Mouse (Mus musculus): ENCODE data around the gene Mycbp. TPM values are rescaled to one million over a fixed set of nuclear protein-coding genes. Genes with fewer than 3 reads are reported as not detected.

Mycbp gene
- polyA plus RNA-seq, 1 experiment from 2014 or later, result 80.6 TPM

GRCm38 (mm10) chr4:123903432-123903831, 1.2 kb upstream of the Mycbp start:
- Histone ChIP-seq H3K9me3 (ENCODE audit: control insufficient read depth, low read length) (no peaks in the 10 kb centered on the region), H3K4me1 (replicated peaks; ENCODE audit: control insufficient read depth, insufficient read depth, low read length) (peaks cover 11% of the 10 kb centered on the region), H3K4me3 (ENCODE audit: low read length) (no peak overlapping the region), H3K9ac (ENCODE audit: low read length) (no peak overlapping the region), H3K27me3 (ENCODE audit: control insufficient read depth, insufficient read depth, low read depth, low read length) (no peaks in the 10 kb centered on the region), H3K36me3 (ENCODE audit: control insufficient read depth, insufficient read depth, low read length) (0 out of 2 replicates have a peak, but pooled peaks cover 2% of the 10 kb centered on the region), H3K27ac (ENCODE audit: low read length) (no peak overlapping the region), H3K4me2 (ENCODE audit: low read depth, low read length) (no peak overlapping the region)
- ATAC-seq (ENCODE audit: low read depth), result no peak
- 82% methylated on average over 3 of the region's 3 CpGs for WGBS

GRCm38 (mm10) chr4:123905126-123905668, 565 bp downstream of the Mycbp start:
- no peaks in the 10 kb centered on the region for H3K9me3 ChIP-seq (ENCODE audit: control insufficient read depth, low read length)
- no peaks in the 10 kb centered on the region for H3K27me3 ChIP-seq (ENCODE audit: control insufficient read depth, insufficient read depth, low read depth, low read length)
- peak overlapping the region; percentile 85 for H3K9ac ChIP-seq (ENCODE audit: low read length)
- H3K4me2 ChIP-seq (ENCODE audit: low read depth, low read length), result peak overlapping the region; percentile 84
- H3K36me3 ChIP-seq (ENCODE audit: control insufficient read depth, insufficient read depth, low read length), result peaks cover 5% of the 10 kb centered on the region; the same call in 1 of the 2 replicates
- H3K4me3 ChIP-seq (ENCODE audit: low read length), result peak overlapping the region; percentile 83
- ATAC-seq (ENCODE audit: low read depth), result peak; percentile 41; the same call in 1 of the 2 replicates
- peak overlapping the region; percentile 81 for H3K27ac ChIP-seq (ENCODE audit: low read length)
- WGBS, result under 1% methylated on average over 37 of the region's 53 CpGs
- H3K4me1 ChIP-seq (replicated peaks; ENCODE audit: control insufficient read depth, insufficient read depth, low read length), result peaks cover 11% of the 10 kb centered on the region

GRCm38 (mm10) chr4:123911503-123911902, 6.9 kb downstream of the Mycbp start:
- Histone ChIP-seq H3K36me3 (ENCODE audit: control insufficient read depth, insufficient read depth, low read length) (peaks cover 13% of the 10 kb centered on the region), H3K9me3 (ENCODE audit: control insufficient read depth, low read length) (no peaks in the 10 kb centered on the region), H3K27me3 (ENCODE audit: control insufficient read depth, insufficient read depth, low read depth, low read length) (no peaks in the 10 kb centered on the region), H3K27ac (ENCODE audit: low read length) (no peak overlapping the region), H3K4me3 (ENCODE audit: low read length) (no peak overlapping the region), H3K9ac (ENCODE audit: low read length) (no peak overlapping the region), H3K4me2 (ENCODE audit: low read depth, low read length) (no peak overlapping the region), H3K4me1 (replicated peaks; ENCODE audit: control insufficient read depth, insufficient read depth, low read length) (peaks cover 5% of the 10 kb centered on the region)
- no peak for ATAC-seq (ENCODE audit: low read depth)
- 84% methylated on average over 4 of the region's 4 CpGs for WGBS

- ATAC-seq (ENCODE audit: low read depth), result no peak
- H3K4me2 ChIP-seq (ENCODE audit: low read depth, low read length), result no peak overlapping the region
- no peak overlapping the region for H3K4me3 ChIP-seq (ENCODE audit: low read length)
- WGBS, result 34% methylated on average over 2 of the region's 2 CpGs
- no peaks in the 10 kb centered on the region for H3K27me3 ChIP-seq (ENCODE audit: control insufficient read depth, insufficient read depth, low read depth, low read length)
- H3K9me3 ChIP-seq (ENCODE audit: control insufficient read depth, low read length), result no peaks in the 10 kb centered on the region
- no peak overlapping the region for H3K9ac ChIP-seq (ENCODE audit: low read length)
- peaks cover 13% of the 10 kb centered on the region for H3K36me3 ChIP-seq (ENCODE audit: control insufficient read depth, insufficient read depth, low read length)
- H3K4me1 ChIP-seq (replicated peaks; ENCODE audit: control insufficient read depth, insufficient read depth, low read length), result peaks cover 7% of the 10 kb centered on the region
- H3K27ac ChIP-seq (ENCODE audit: low read length), result no peak overlapping the region
These were observed 7.8 kb downstream of the Mycbp start for GRCm38 (mm10) chr4:123912431-123912830.

GRCm38 (mm10) chr4:123916748-123917547, 12.3 kb downstream of the Mycbp start, which contains the start of gene Rragc:
Gene Rragc, plus strand, starts transcription at chr4:123917446.
- peak; percentile 100 for ATAC-seq (ENCODE audit: low read depth)
- Histone ChIP-seq H3K27me3 (ENCODE audit: control insufficient read depth, insufficient read depth, low read depth, low read length) (no peaks in the 10 kb centered on the region), H3K36me3 (ENCODE audit: control insufficient read depth, insufficient read depth, low read length) (peaks cover 5% of the 10 kb centered on the region), H3K4me1 (replicated peaks; ENCODE audit: control insufficient read depth, insufficient read depth, low read length) (peaks cover 16% of the 10 kb centered on the region), H3K27ac (ENCODE audit: low read length) (peak within 1 kb of the TSS; percentile 86), H3K9me3 (ENCODE audit: control insufficient read depth, low read length) (no peaks in the 10 kb centered on the region), H3K4me2 (ENCODE audit: low read depth, low read length) (peak within 1 kb of the TSS; percentile 87), H3K9ac (ENCODE audit: low read length) (peak within 1 kb of the TSS; percentile 98), H3K4me3 (ENCODE audit: low read length) (peak within 1 kb of the TSS; percentile 99)
- under 1% methylated on average over 44 of the region's 49 CpGs for WGBS

- Histone ChIP-seq H3K36me3 (ENCODE audit: control insufficient read depth, insufficient read depth, low read length) (peaks cover 6% of the 10 kb centered on the region; the same call in 1 of the 2 replicates), H3K9ac (ENCODE audit: low read length) (peak within 1 kb of the TSS; percentile 98), H3K27me3 (ENCODE audit: control insufficient read depth, insufficient read depth, low read depth, low read length) (no peaks in the 10 kb centered on the region), H3K4me3 (ENCODE audit: low read length) (peak within 1 kb of the TSS; percentile 99), H3K9me3 (ENCODE audit: control insufficient read depth, low read length) (no peaks in the 10 kb centered on the region), H3K4me2 (ENCODE audit: low read depth, low read length) (peak within 1 kb of the TSS; percentile 87), H3K27ac (ENCODE audit: low read length) (peak within 1 kb of the TSS; percentile 86), H3K4me1 (replicated peaks; ENCODE audit: control insufficient read depth, insufficient read depth, low read length) (peaks cover 16% of the 10 kb centered on the region)
- 0% methylated on average over 51 of the region's 63 CpGs for WGBS
- ATAC-seq (ENCODE audit: low read depth), result peak; percentile 56
These were observed 13.0 kb downstream of the Mycbp start, which contains the start of gene 4930535I16Rik for GRCm38 (mm10) chr4:123917548-123918140. Gene 4930535I16Rik, minus strand, starts transcription at chr4:123918022.

- WGBS, result 70% methylated on average over 2 of the region's 2 CpGs
- H3K4me3 ChIP-seq (ENCODE audit: low read length), result peak overlapping the region; percentile 99
These were observed 14.2 kb downstream of the Mycbp start for GRCm38 (mm10) chr4:123918851-123919250.

GRCm38 (mm10) chr4:123921055-123921565, 16.5 kb downstream of the Mycbp start:
- no peak overlapping the region for H3K4me3 ChIP-seq (ENCODE audit: low read length)

More at GRCm38 (mm10) chr4:123918851-123919250, 14.2 kb downstream of the Mycbp start:
- peaks cover 9% of the 10 kb centered on the region; the same call in 1 of the 2 replicates for H3K36me3 ChIP-seq (ENCODE audit: control insufficient read depth, insufficient read depth, low read length)
- peak overlapping the region; percentile 46 for H3K9ac ChIP-seq (ENCODE audit: low read length)
- H3K27me3 ChIP-seq (ENCODE audit: control insufficient read depth, insufficient read depth, low read depth, low read length), result no peaks in the 10 kb centered on the region
- H3K4me1 ChIP-seq (replicated peaks; ENCODE audit: control insufficient read depth, insufficient read depth, low read length), result peaks cover 16% of the 10 kb centered on the region
- no peaks in the 10 kb centered on the region for H3K9me3 ChIP-seq (ENCODE audit: control insufficient read depth, low read length)
- ATAC-seq (ENCODE audit: low read depth), result no peak
- no peak overlapping the region for H3K27ac ChIP-seq (ENCODE audit: low read length)
- H3K4me2 ChIP-seq (ENCODE audit: low read depth, low read length), result peak overlapping the region; percentile 85

GRCm38 (mm10) chr4:123927961-123928360, 23.3 kb downstream of the Mycbp start:
- no peak overlapping the region for H3K27ac ChIP-seq (ENCODE audit: low read length)
- H3K4me3 ChIP-seq (ENCODE audit: low read length), result no peak overlapping the region
- H3K36me3 ChIP-seq (ENCODE audit: control insufficient read depth, insufficient read depth, low read length), result peaks cover 48% of the 10 kb centered on the region
- no peak; the same call in 1 of the 2 replicates for ATAC-seq (ENCODE audit: low read depth)
- H3K27me3 ChIP-seq (ENCODE audit: control insufficient read depth, insufficient read depth, low read depth, low read length), result no peaks in the 10 kb centered on the region
- no peaks in the 10 kb centered on the region for H3K9me3 ChIP-seq (ENCODE audit: control insufficient read depth, low read length)
- H3K4me1 ChIP-seq (replicated peaks; ENCODE audit: control insufficient read depth, insufficient read depth, low read length), result no peaks in the 10 kb centered on the region
- no peak overlapping the region for H3K9ac ChIP-seq (ENCODE audit: low read length)
- no peak overlapping the region for H3K4me2 ChIP-seq (ENCODE audit: low read depth, low read length)

More at GRCm38 (mm10) chr4:123921055-123921565, 16.5 kb downstream of the Mycbp start:
- Histone ChIP-seq H3K9ac (ENCODE audit: low read length) (no peak overlapping the region), H3K36me3 (ENCODE audit: control insufficient read depth, insufficient read depth, low read length) (peaks cover 24% of the 10 kb centered on the region), H3K27me3 (ENCODE audit: control insufficient read depth, insufficient read depth, low read depth, low read length) (no peaks in the 10 kb centered on the region), H3K27ac (ENCODE audit: low read length) (no peak overlapping the region), H3K4me1 (replicated peaks; ENCODE audit: control insufficient read depth, insufficient read depth, low read length) (peaks cover 15% of the 10 kb centered on the region), H3K9me3 (ENCODE audit: control insufficient read depth, low read length) (no peaks in the 10 kb centered on the region), H3K4me2 (ENCODE audit: low read depth, low read length) (no peak overlapping the region)
- 70% methylated on average over 4 of the region's 4 CpGs for WGBS
- ATAC-seq (ENCODE audit: low read depth), result no peak

Data from lung, embryonic 16.5 days (tissue).